Mouse (Mus musculus) thymus, adult 2 months (tissue): ENCODE measurements around the gene Slc25a44.

ENCODE experiments used
- CTCF ChIP-seq: fragments of 200-500 bp; IDR thresholded peaks from 2 replicates; pipeline ENCODE4 v1.5.1; 2012; ENCODE audit warnings: mild to moderate bottlenecking, control low read depth, low read length, moderate library complexity, borderline replicate concordance; ENCODE audit not compliant: control insufficient read depth, poor library complexity, insufficient read depth; ENCODE audit errors: extremely low read depth
- POLR2A ChIP-seq: fragments of 200-500 bp; IDR thresholded peaks from 2 replicates; pipeline ENCODE4 v1.6.1; 2012; ENCODE audit warnings: mild to moderate bottlenecking, low read length, control low read depth, moderate library complexity; ENCODE audit not compliant: control insufficient read depth, poor library complexity, insufficient read depth; ENCODE audit errors: extremely low read depth

DNA sequence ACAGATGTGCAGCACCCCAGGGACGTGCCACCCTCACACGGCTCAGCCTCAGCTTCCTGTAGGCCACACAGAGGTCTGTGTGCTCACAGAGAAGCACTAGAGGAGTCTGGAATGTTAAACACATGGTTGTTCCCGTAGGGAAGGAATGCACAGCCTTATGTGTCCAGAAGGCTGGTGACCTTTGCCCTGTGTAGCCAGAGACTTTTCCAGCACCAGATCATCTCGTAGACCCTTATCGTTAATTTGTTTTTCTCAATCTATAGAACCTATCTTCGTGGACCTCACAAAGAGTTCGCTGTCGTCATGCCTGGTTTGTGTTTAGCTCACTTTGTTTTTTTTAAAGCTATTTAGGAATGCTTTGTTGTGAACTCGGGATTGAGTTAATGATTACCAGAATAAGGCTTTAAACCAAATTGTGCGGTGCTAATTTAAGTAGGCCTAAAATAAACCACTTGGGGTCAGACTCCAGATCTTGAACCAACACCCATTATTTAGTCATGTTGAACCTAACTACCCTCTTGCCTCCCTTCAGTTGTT, 46.1 kb upstream of the Slc25a44 start:
- TF ChIP-seq POLR2A (no peak), CTCF (no peak)
